Mouse (Mus musculus) urinary bladder, adult 2 months (tissue): Measurements from ENCODE around the gene Slc25a45. TPM values are rescaled to one million over a fixed set of nuclear protein-coding genes. Genes with fewer than 3 reads are reported as not detected.

Experiments used
- DNase-seq: peaks from one replicate; pipeline ENCODE4 v3.0.0; 2022; ENCODE audit warnings: low spot score
- polyA plus RNA-seq: library from polyadenylated mRNA; depleted of rRNA; stranded (reverse); fragments of >200 nt; gene quantifications from 2 replicates; pipeline ENCODE4 v1.2.3, GENCODE M21; 2012

Slc25a45 gene
- polyA plus RNA-seq, 1 experiment: 25.1 TPM

DNA sequence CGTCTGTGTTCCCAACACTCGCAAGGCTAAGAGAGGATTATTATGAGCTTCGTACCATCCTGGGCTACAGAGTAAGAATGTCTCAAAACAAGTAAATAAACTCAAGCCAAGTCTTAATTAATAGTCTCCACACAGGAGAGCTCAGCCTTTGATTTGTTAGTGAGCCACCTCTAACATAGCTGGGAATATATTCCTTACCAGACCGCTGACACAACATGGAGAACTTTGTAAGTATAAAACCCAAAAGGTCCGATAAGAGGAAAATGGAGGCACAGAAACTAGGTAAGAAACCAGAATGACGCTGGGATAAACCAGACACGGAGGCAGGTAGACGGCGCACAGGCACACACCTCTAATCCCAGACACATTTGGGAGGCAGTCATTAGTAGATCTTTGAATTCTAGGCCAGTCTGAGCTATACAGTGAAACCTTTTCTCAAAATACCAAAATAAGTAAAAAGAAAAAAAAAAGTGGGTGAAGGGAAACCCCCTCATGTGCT is 36.7 kb upstream of the Slc25a45 start:
- no peak for DNase-seq

DNA sequence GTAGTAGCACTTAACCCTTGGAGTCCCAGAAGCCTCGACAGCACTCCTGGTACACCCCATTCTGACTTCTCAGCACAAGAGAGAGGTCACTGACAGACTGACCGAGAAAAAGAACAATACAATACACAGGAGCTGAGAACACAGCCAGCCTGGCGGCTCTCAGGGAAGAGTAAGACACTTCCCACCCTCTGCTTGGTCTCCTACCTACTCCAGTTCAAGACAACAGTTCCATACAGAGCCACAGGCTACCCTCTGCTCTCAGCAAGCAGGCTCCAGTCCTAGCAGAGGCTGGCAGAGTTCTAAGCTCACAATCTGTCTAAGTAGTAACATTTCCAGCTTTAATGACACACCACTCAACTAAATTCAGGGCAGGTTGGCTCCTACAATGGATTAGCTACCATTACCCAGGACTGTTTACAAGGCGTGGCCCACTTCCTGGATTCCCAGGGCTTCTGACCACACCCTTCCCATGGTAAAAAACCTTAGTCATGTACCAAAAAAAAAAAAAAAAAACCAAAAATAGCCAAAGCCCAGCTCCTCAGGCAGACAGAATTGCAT is 36.1 kb upstream of the Slc25a45 start:
- DNase-seq: no peak

- DNase-seq: no peak
These were observed 35.4 kb upstream of the Slc25a45 start for GRCm38 (mm10) chr19:5841999-5842784.

- DNase-seq: no peak
These were observed 34.5 kb upstream of the Slc25a45 start for GRCm38 (mm10) chr19:5842785-5843730.

DNA sequence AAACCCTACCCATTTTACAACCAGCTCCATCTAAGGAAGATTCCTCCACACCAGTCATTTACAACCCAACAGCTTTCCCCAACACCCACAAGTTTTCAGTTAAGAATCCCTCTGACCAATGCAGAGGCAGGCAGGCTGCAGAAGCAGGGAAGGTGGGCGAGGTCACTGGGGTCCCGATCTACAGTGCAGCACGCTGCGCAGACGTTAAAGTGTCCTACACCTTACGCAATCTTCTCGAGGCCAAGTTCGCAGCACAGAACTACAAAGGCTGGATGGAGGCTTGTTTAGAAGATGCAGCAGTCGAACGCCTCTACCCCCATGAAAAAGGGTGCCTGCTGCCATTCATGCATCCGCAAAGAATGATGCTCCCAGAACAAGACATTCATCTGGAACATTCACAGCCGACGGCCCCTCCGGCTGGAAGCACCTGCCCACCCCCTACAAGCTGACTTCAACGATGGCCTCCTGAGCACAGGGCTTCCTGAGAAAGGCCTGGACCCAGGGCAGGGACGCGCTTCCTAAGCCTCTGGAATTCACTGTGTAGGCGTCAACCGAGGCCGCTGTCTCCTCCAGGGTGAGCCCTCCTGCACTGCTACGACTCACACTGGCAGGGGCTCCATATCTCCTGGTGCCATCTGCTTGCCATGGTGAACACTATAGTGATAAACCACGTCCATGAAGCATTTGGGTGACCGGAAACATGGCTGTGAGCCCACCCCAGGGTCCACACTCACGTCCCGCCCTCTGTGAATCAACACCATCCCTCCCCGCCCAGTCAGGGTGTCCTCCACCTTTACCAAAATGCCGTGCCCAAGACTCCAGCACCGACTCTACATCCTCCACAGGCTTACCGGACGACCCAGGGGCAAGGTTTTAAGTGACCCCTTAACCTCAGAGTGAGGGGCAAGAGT is 33.6 kb upstream of the Slc25a45 start:
- no peak for DNase-seq

GRCm38 (mm10) chr19:5844831-5845318 is 32.7 kb upstream of the Slc25a45 start:
- no peak for DNase-seq

- peak; percentile 92 for DNase-seq
These were observed 32.1 kb upstream of the Slc25a45 start for GRCm38 (mm10) chr19:5845319-5846135.

GRCm38 (mm10) chr19:5846154-5846553 is 31.5 kb upstream of the Slc25a45 start:
- no peak for DNase-seq

DNA sequence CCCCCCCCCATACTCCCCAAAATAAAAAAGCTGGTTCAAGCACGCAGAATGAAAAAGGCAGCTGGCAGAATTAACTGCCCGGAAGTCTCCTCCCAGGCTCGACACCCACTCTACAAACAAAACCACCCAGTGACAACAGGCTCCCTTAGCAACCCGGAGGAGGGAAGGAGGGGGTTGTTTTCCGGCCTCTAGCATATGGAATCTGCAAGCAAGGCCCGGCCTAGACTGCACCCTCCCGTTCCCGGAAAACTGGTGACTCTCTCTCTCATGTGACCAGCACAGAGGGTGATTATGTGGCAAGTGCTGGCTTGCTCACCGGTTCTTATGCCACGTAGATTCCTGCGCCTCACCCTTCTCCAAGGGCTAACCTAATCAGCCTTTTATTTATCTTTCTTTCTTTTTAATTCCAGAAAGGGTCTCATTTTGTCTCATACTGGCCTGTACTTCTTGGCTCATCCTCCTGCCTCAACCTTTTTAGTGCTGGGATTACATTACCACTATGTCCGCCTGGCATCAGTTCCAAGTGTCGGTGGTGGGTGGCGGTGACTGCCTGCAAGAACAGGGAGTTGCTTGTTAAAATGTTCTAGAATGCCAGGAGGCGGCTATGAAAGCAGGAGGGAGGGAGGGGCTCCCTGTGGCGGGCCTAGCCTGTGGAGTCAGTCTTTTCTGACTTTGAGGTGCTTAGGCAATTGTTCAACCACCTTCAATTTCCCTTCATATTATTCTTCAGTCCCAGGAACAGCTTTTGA is 30.9 kb upstream of the Slc25a45 start:
- peak; percentile 69 for DNase-seq

GRCm38 (mm10) chr19:5847306-5847796 is 30.3 kb upstream of the Slc25a45 start:
- no peak for DNase-seq

- peak; percentile 59 for DNase-seq
These were observed 29.4 kb upstream of the Slc25a45 start for GRCm38 (mm10) chr19:5848032-5848825.

- no peak for DNase-seq
These were observed 28.6 kb upstream of the Slc25a45 start for GRCm38 (mm10) chr19:5848826-5849672.

- DNase-seq: peak; percentile 89
These were observed 27.6 kb upstream of the Slc25a45 start for GRCm38 (mm10) chr19:5849843-5850527.

- DNase-seq: no peak
These were observed 26.7 kb upstream of the Slc25a45 start for GRCm38 (mm10) chr19:5850860-5851259.

GRCm38 (mm10) chr19:5851481-5851971 is 26.1 kb upstream of the Slc25a45 start:
- DNase-seq: no peak

DNA sequence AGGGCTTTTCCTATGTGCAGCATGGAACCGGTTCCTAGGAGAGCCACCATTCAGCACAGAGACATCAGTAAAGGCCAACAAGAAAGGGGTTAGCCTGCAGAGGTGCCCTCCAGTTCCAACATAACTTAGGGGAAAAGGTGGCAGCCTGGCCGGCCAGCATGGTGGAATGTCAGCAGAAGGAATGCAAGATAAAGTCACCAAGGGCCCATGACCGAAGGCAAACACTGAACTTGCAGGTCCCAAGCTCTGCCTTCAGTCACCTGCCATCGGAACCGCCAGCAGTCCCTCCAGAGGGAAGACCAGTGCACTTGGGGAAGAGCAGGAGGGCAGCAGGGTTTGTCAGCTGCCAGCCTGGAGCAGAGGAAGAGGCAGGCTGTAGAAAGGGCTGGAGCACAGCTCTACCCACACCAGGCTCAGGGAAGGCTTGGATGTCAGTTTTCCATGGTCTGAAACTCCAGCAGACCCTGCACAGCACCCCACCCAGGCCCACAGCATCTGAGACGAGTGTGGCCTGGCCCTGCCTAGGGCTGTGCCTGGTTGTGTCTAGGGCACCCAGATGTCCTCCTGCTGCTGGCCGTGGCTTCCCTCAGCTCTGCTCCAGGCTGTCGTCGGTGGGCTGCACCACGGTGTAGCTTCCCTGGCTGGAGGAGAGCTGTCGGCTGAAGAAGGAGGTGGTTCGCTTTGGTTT is 25.4 kb upstream of the Slc25a45 start:
- DNase-seq: no peak
